ENCODE assay signal across 8 mouse cellular contexts in genomic region chr1:86523776-86524618, GRCm38 (mm10). TPM values are rescaled to one million over a fixed set of nuclear protein-coding genes. Genes with fewer than 3 reads are reported as not detected.
DNase-seq lines count a peak whose midpoint lies in the region; ATAC-seq lines count a peak whose summit lies in the region.

No protein-coding gene starts in this region.

- WGBS in lung, embryonic 15.5 days, result 80% methylated on average over 8 of the region's 8 CpGs
- 82% methylated on average over 8 of the region's 8 CpGs for WGBS in embryonic facial prominence, embryonic 13.5 days
- WGBS in intestine, embryonic 15.5 days, result 79% methylated on average over 8 of the region's 8 CpGs

- peaks cover 4% of the 10 kb centered on the region for H3K36me3 ChIP-seq in lung, embryonic 15.5 days
- peaks cover 10% of the 10 kb centered on the region for H3K36me3 ChIP-seq in embryonic facial prominence, embryonic 13.5 days
- H3K36me3 ChIP-seq in intestine, embryonic 15.5 days, result no peaks in the 10 kb centered on the region

- no peaks in the 10 kb centered on the region for H3K27me3 ChIP-seq in lung, embryonic 15.5 days
- H3K27me3 ChIP-seq in embryonic facial prominence, embryonic 13.5 days, result no peaks in the 10 kb centered on the region
- no peaks in the 10 kb centered on the region for H3K27me3 ChIP-seq in intestine, embryonic 15.5 days (replicated peaks)

- ATAC-seq in lung, embryonic 15.5 days (ENCODE audit: borderline replicate concordance, extremely low read depth, low FRiP score, low TSS enrichment), result no peak
- ATAC-seq in embryonic facial prominence, embryonic 13.5 days (ENCODE audit: insufficient number of reproducible peaks, insufficient read depth, low FRiP score, low TSS enrichment, low read depth), result no peak
- no peak for ATAC-seq in intestine, embryonic 15.5 days
- ATAC-seq in CD4-positive, CD25-positive, alpha-beta regulatory T cell, adult 4 months, result no peak

- H3K9me3 ChIP-seq in lung, embryonic 15.5 days, result no peaks in the 10 kb centered on the region
- H3K9me3 ChIP-seq in embryonic facial prominence, embryonic 13.5 days, result no peaks in the 10 kb centered on the region
- no peaks in the 10 kb centered on the region for H3K9me3 ChIP-seq in intestine, embryonic 15.5 days

- peaks cover 36% of the 10 kb centered on the region for H3K4me1 ChIP-seq in lung, embryonic 15.5 days
- H3K4me1 ChIP-seq in embryonic facial prominence, embryonic 13.5 days, result peaks cover 31% of the 10 kb centered on the region
- 0 out of 2 replicates have a peak, but pooled peaks cover 6% of the 10 kb centered on the region for H3K4me1 ChIP-seq in intestine, embryonic 15.5 days (replicated peaks)

- peak overlapping the region; percentile 95 for H3K4me2 ChIP-seq in lung, embryonic 15.5 days
- peak overlapping the region; percentile 91 for H3K4me2 ChIP-seq in embryonic facial prominence, embryonic 13.5 days
- peak overlapping the region; percentile 94; the same call in 1 of the 2 replicates for H3K4me2 ChIP-seq in intestine, embryonic 15.5 days (replicated peaks)

- H3K4me3 ChIP-seq in lung, embryonic 15.5 days, result no peak overlapping the region
- 0 out of 2 replicates have a peak overlapping the region, but pooled peaks have one; percentile 98 for H3K4me3 ChIP-seq in embryonic facial prominence, embryonic 13.5 days
- H3K4me3 ChIP-seq in intestine, embryonic 15.5 days (replicated peaks), result no peak overlapping the region

- H3K9ac ChIP-seq in lung, embryonic 15.5 days, result peak overlapping the region; percentile 44
- peak overlapping the region; percentile 95 for H3K9ac ChIP-seq in embryonic facial prominence, embryonic 13.5 days
- 0 out of 2 replicates have a peak overlapping the region, but pooled peaks have one; percentile 63 for H3K9ac ChIP-seq in intestine, embryonic 15.5 days

- H3K27ac ChIP-seq in lung, embryonic 15.5 days, result peak overlapping the region; percentile 100
- peak overlapping the region; percentile 100 for H3K27ac ChIP-seq in embryonic facial prominence, embryonic 13.5 days
- H3K27ac ChIP-seq in intestine, embryonic 15.5 days, result peak overlapping the region; percentile 93; the same call in 1 of the 2 replicates

- no peak for DNase-seq in lung, postnatal 36 days
- peak; percentile 53 for DNase-seq in neural tube, embryonic 10.5 days (ENCODE audit: extremely low spot score, low spot score)
- DNase-seq in adrenal gland, postnatal 14 days, result no peak
- no peak for DNase-seq in layer of hippocampus, adult 9-10 months (ENCODE audit: low spot score)

RNA-seq across cellular contexts. Expression of gene Ptma, which starts 2.5 kb away (rescaled TPM):
- 2,819 and 2,940 TPM in 2 replicates for polyA plus RNA-seq in lung, embryonic 15.5 days (2015; fragmentation: Nextera tagmentation; extraction: Ambion mirVana)
- polyA plus RNA-seq in embryonic facial prominence, embryonic 13.5 days (2015; fragmentation: Nextera tagmentation; extraction: Ambion mirVana), result 3,278 and 3,456 TPM in 2 replicates
- polyA plus RNA-seq in intestine, embryonic 15.5 days (2015; fragmentation: Nextera tagmentation; extraction: Ambion mirVana), result 2,151 and 2,475 TPM in 2 replicates
- polyA plus RNA-seq in CD4-positive, CD25-positive, alpha-beta regulatory T cell, adult 4 months (2017; shearing (Covaris generic)), result 1,000 to 10,000 TPM; 2,790 to 2,877 TPM
- total RNA-seq in adrenal gland, postnatal 14 days (2021), result 806 and 848 TPM in 2 replicates

RNA-seq across cellular contexts. Expression of gene Pde6d, which starts 58.4 kb away (rescaled TPM):
- 64.0 and 64.4 TPM in 2 replicates for polyA plus RNA-seq in lung, embryonic 15.5 days (2015; fragmentation: Nextera tagmentation; extraction: Ambion mirVana)
- 70.7 and 78.5 TPM in 2 replicates for polyA plus RNA-seq in embryonic facial prominence, embryonic 13.5 days (2015; fragmentation: Nextera tagmentation; extraction: Ambion mirVana)
- polyA plus RNA-seq in intestine, embryonic 15.5 days (2015; fragmentation: Nextera tagmentation; extraction: Ambion mirVana), result 45.8 and 56.6 TPM in 2 replicates
- 10 to 100 TPM; 12.6 to 16.4 TPM for polyA plus RNA-seq in CD4-positive, CD25-positive, alpha-beta regulatory T cell, adult 4 months (2017; shearing (Covaris generic))
- total RNA-seq in adrenal gland, postnatal 14 days (2021), result 28.8 and 30.3 TPM in 2 replicates

RNA-seq across cellular contexts. Expression of gene Cops7b, which starts 58.7 kb away (rescaled TPM):
- 36.0 and 37.8 TPM in 2 replicates for polyA plus RNA-seq in lung, embryonic 15.5 days (2015; fragmentation: Nextera tagmentation; extraction: Ambion mirVana)
- 46.8 and 54.5 TPM in 2 replicates for polyA plus RNA-seq in embryonic facial prominence, embryonic 13.5 days (2015; fragmentation: Nextera tagmentation; extraction: Ambion mirVana)
- polyA plus RNA-seq in intestine, embryonic 15.5 days (2015; fragmentation: Nextera tagmentation; extraction: Ambion mirVana), result 32.3 and 33.0 TPM in 2 replicates
- 10 to 100 TPM; 16.9 to 20.0 TPM for polyA plus RNA-seq in CD4-positive, CD25-positive, alpha-beta regulatory T cell, adult 4 months (2017; shearing (Covaris generic))
- 13.7 and 13.8 TPM in 2 replicates for total RNA-seq in adrenal gland, postnatal 14 days (2021)

Comparison
In these comparisons a context has a peak if more than half of its experiments do, and no peak if none do; other contexts are left out.
1. H3K9ac ChIP-seq: peak in every context shown above with its lines; median percentile 95 in embryonic facial prominence, embryonic 13.5 days; 63 in intestine, embryonic 15.5 days; 44 in lung, embryonic 15.5 days.